Mouse (Mus musculus) layer of hippocampus, postnatal 36 days (tissue): ENCODE measurements around the gene Prtg. TPM values are rescaled to one million over a fixed set of nuclear protein-coding genes. Genes with fewer than 3 reads are reported as not detected.

Experiments used
- DNase-seq, 2 experiments: peaks; one replicate each; pipeline ENCODE4 v3.0.0; 2022
- total RNA-seq, 2 experiments: library from RNA; stranded (reverse); gene quantifications; 2 replicates each; pipeline ENCODE4 v1.2.3; 2021

Prtg gene
- total RNA-seq, 2 experiments from 2014 or later = 2.3 to 3.0 TPM

DNA sequence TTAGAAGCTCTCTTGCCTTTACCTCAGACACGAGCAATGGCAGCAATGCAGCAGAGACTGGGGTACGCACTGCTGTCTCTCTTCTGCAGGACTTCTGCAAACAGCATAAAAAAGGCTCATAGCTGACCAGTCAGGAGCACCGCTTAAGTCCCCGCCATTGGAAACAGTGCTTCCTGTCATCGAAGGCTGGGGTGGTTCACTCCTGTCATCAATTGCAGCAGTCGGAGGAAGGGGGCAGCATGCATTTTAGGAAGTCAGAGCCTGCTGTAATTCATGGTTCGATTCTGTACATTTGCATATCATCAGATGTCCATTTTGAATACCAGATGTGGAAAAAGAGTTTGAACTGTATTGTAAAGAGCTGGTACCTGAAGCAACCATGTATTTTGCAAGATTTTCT lies 109.1 kb downstream of the Prtg start:
- DNase-seq = no peak

- no peak for DNase-seq
Measured at GRCm38 (mm10) chr9:72923068-72923467, 116.4 kb downstream of the Prtg start.

DNA sequence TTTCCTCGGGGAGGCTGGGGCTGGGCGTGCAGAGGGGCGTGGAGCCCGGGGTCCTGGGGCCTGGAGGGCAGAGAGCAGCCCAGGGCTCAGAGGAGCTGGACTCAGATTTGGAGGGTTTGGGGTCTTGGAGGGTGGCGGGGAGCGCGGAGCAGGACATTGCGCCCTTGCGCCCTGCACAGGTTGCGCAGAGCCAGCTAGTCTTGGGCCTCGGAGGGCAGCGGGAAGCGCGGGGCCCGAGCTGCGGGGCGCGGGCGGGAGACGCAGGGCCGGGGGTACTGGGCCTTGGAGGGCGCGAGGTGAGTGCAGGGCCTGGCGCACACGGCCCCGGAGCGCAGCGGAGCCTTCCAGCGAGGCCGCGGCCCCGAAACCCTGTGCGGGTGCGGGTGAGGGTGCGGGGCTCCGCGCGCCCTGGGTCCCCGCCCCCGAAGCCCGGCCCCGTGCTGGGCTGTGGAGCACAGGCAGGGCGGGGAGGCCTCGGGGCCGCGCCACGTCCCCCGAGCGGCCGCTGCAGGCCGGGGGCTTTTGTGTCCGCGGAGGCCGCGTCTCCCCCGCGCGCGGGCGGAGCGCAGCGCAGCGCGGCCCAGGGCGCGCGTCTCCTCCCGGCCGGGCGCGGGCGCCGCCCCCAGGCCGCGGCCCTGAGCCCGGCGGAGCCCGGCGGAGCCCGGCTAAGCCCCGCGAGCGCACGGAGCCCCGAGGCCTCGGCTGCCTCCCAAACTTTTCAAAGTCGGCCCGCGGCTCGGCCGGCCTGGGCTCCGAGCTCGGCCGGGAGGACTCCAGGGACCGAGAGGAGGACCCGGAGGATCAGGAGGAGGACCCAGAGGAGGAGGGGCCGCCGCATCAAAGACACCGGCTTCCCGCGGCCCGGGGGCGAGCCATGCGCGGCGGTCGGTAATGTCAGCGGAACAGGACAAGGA lies 118.6 kb downstream of the Prtg start, which contains the start of gene Pygo1:
Pygo1 (plus strand) TSS at position 625 of the 914 bp plus-strand sequence.
- peak; percentile 60 to 62 for DNase-seq

DNA sequence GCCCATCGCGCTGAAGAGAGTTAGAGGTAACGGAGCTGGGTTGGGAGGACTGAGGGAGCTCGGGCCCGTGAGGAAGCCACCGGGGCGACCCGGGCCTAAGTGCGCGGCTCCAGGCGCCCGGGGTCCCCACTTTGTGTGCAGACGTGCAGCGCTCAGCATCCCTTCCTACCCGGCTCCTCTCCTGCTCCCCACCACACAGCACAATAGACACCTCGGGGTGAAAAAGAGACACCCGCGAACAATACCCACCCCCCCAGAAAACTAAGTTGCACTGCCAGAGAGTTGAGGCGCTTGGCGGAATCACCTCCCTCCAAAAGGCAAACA lies 119.2 kb downstream of the Prtg start:
- no peak for DNase-seq

GRCm38 (mm10) chr9:72931166-72931790 lies 124.6 kb downstream of the Prtg start:
- DNase-seq = peak; percentile 77 to 78

GRCm38 (mm10) chr9:72935309-72935708 lies 128.6 kb downstream of the Prtg start:
- DNase-seq = no peak

DNA sequence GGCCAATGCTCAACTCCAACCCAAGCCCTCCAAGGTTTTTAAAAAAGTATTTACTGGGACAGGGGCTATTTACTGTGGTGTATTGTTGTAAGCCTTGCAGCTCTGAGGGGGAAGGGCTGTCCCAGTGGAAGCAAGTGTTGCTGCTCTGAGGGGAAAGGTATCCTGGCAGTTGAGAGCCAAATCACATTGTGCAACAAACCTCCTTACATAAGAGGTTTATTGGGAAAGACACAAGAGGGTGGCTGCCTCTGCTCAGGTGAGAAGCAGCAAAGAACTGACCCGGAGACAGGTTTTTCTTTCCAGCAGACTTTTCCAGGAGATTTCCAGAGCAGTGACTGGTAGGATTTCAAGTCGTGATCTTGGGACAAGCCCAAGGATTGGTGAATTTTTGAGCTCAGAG lies 129.6 kb downstream of the Prtg start:
- no peak for DNase-seq

DNA sequence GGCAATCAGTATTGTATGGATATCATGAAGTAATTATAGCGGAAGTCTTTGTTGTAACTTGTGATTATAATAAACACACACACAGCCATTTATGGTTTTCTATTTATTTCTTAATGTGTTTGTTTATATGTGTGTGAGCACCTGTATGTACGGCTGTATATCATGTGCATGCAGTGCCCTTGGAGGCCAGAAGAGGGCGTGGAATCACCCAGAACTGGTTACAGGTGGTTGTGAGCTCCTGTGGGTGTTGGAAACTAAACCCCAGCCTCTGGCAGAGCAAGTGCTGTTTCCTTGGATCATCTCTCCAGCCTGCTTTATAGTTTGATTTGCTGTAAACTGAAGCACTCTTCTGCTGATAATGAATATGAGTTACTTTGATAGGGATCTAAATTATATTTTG lies 136.8 kb downstream of the Prtg start:
- DNase-seq = no peak

DNA sequence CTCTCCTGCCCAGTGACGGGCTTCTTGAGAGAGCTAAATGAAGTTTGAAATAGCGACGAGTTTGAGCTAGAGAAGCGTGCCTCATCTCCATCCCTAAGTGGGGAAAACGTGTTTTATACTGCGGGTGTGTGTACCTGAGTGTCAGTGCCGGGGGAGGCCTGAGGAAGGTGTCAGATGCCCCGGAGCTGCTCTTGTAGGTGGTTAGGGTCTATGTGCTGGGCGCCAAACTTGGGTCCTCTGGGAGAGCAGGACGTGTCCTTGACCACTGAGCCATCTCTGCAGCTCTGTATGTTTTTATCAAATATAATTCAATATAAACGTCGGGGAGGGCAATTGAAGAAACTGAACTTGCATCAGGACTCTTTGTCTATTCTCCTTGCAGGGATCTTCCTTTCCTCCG lies 137.6 kb downstream of the Prtg start:
- no peak for DNase-seq

DNA sequence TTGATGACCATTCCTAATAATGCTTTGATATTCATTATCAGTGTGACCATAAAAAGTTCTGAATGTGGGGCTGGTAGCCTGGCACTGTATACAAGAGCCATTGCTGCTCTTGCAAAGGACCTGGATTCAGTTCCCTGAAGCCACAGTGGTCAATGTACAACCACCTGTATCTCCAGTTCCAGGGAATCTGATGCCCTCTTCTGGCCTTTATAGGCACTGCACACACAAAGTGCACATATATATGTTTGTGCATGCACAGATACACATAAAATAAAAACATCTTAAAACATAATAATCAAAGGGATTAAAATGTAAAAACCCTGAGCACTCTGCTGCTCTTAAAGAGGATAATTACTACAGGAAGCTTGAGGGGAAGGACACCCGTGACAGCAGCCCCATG lies 140.3 kb downstream of the Prtg start:
- DNase-seq = no peak

DNA sequence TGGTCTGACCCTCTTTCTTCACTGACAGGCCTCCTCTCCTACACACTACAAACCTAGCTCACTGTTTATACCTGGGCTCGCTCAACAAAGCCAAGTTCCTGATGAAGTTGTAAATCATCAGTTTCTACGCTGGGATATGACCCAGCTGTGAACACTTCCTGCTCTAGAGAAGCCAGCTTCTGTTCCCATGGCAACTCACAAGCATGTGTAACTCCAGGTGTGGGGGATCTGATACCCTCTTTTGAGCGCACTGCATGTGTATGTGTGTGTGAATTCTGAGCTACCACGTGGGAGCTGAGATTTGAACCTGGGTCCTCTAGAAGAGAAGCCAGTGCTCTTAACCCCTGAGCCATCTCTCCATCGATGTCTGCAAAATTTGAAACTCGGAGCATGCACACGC lies 142.9 kb downstream of the Prtg start:
- DNase-seq = no peak

- no peak for DNase-seq
Measured at GRCm38 (mm10) chr9:72954746-72955145, 148.1 kb downstream of the Prtg start.

- no peak for DNase-seq
Measured at GRCm38 (mm10) chr9:72955546-72955945, 148.9 kb downstream of the Prtg start.

DNA sequence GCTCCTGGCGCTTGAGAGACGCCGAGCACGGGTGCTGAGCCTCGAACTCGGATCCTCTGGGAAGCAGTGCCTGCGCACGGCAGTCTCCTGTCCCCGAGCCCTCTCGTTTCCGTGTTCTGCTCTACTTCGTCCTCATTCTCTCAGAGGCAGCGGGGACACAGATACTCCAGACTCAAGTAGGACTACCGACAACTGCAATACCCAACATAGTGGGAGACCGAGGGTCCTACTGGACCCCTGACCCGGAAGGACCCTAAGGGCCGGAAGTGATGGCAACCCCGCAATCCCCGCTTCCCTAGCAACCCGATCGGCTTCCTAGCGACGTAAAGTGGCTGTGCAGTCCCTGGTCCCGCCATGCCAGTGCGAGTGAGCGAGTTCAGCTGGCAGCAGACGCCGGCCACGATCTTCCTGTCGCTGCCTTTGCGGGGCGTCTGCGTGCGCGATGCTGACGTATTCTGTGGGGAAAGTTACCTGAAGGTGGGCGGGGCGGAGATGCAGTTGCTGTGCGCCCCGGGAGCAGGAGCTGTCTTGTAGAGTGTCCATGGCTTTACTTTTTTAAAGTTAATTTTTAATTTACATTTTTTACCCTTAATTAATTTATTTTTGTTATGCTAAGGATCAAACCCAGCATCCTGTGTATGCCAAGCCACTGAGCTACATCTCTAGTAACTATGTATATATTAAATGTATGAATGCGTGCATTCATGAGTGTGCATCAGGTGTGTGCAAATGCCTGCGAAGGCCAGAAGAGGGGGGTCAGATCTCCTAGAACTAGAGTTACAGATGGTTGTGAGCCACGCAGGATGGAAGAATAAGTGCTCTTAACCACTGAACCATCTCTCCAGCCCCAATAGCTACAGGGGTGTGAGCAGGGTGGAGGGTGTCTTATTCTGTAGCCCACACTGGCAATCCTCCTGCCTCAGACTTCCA lies 152.1 kb downstream of the Prtg start, which contains the start of the genes Dyx1c1 and Gm44503:
Dyx1c1 (plus strand) TSS at position 265 of the 930 bp plus-strand sequence.
Gm44503 (plus strand) TSS at position 332 of the 930 bp plus-strand sequence.
- DNase-seq = peak; percentile 64 to 68

GRCm38 (mm10) chr9:72961346-72961745 lies 154.7 kb downstream of the Prtg start:
- no peak for DNase-seq

- DNase-seq = no peak
Measured at GRCm38 (mm10) chr9:72961959-72962358, 155.3 kb downstream of the Prtg start.

Other genes starting within 250 kb of the Prtg start
- 100 to 1,000 TPM; 297 to 313 TPM for gene Nedd4, start 144.5 kb upstream of the Prtg start, total RNA-seq
- gene Pygo1, start 118.8 kb downstream of the Prtg start, total RNA-seq = 10 to 100 TPM; 29.5 to 30.8 TPM
- gene Dyx1c1, start 151.9 kb downstream of the Prtg start, total RNA-seq = 1 to 10 TPM; 2.2 to 2.6 TPM
- gene Gm44503, start 152.0 kb downstream of the Prtg start, total RNA-seq = under 1 TPM; 0.27 to 0.33 TPM
- 10 to 100 TPM; 11.0 to 11.7 TPM for gene Ccpg1os, start 178.5 kb downstream of the Prtg start, total RNA-seq
- gene Ccpg1, start 178.6 kb downstream of the Prtg start, total RNA-seq = 100 to 1,000 TPM; 160 to 172 TPM
- 10 to 100 TPM; 12.5 to 15.1 TPM for gene Pigb, start 233.5 kb downstream of the Prtg start, total RNA-seq
- 10 to 100 TPM; 12.7 to 17.2 TPM for gene Rab27a, start 238.0 kb downstream of the Prtg start, total RNA-seq